Mouse (Mus musculus) neural tube, embryonic 15.5 days (tissue): ENCODE data around the gene Mto1. TPM values are rescaled to one million over a fixed set of nuclear protein-coding genes. Genes with fewer than 3 reads are reported as not detected.

Source experiments
- ATAC-seq: fragments of 200-750 bp; cut with Nextera tagmentation; 2 replicates; pipeline ENCODE4 v1.8.0; 2017; ENCODE audit warnings: mild to moderate bottlenecking, moderate TSS enrichment, moderate library complexity; ENCODE audit not compliant: low FRiP score
- H3K27ac ChIP-seq: fragments of 300-500 bp; sonication (generic); replicated peaks from 2 replicates; pipeline ENCODE4 v1.5.1; 2015; ENCODE audit warnings: mild to moderate bottlenecking, inconsistent platforms
- H3K27me3 ChIP-seq: fragments of 300-500 bp; sonication (generic); replicated peaks from 2 replicates; pipeline ENCODE4 v1.6.1; 2015; ENCODE audit warnings: inconsistent platforms
- H3K36me3 ChIP-seq: fragments of 300-500 bp; sonication (generic); 2 replicates; pipeline ENCODE4 v1.6.1; 2015; ENCODE audit warnings: inconsistent platforms
- H3K4me1 ChIP-seq: fragments of 300-500 bp; sonication (generic); 2 replicates; pipeline ENCODE4 v1.6.1; 2015; ENCODE audit warnings: inconsistent platforms
- H3K4me2 ChIP-seq: fragments of 300-500 bp; sonication (generic); 2 replicates; pipeline ENCODE4 v1.6.1; 2015; ENCODE audit warnings: inconsistent platforms, mild to moderate bottlenecking, moderate library complexity
- H3K4me3 ChIP-seq: fragments of 300-500 bp; sonication (generic); replicated peaks from 2 replicates; pipeline ENCODE4 v1.5.1; 2015; ENCODE audit warnings: mild to moderate bottlenecking, inconsistent platforms
- H3K9ac ChIP-seq: fragments of 300-500 bp; sonication (generic); replicated peaks from 2 replicates; pipeline ENCODE4 v1.6.1; 2015; ENCODE audit warnings: mild to moderate bottlenecking, inconsistent platforms
- H3K9me3 ChIP-seq: fragments of 300-500 bp; sonication (generic); replicated peaks from 2 replicates; pipeline ENCODE4 v1.6.1; 2016; ENCODE audit warnings: inconsistent platforms
- WGBS: fragments of 180-500 bp; shearing (Covaris S2); methylation state at CpG from one replicate; pipeline ENCODE4 v1.1.7; 2015; ENCODE audit warnings: mixed read lengths; 5-methylcytosine and 5-hydroxymethylcytosine counted together
- polyA plus RNA-seq: library from polyadenylated mRNA; unstranded; fragments of >200 nt; fragmentation: Nextera tagmentation; extraction: Ambion mirVana; gene quantifications from 2 replicates; pipeline ENCODE4 v1.2.1, GENCODE M21; 2015

Gene Mto1
- polyA plus RNA-seq: 30.0 and 30.1 TPM in 2 replicates

- Histone ChIP-seq H3K27me3 (peaks cover 30% of the 10 kb centered on the region), H3K9ac (peak within 1 kb of the TSS; percentile 86), H3K27ac (peak within 1 kb of the TSS; percentile 95), H3K36me3 (peaks cover 20% of the 10 kb centered on the region), H3K4me1 (peaks cover 11% of the 10 kb centered on the region), H3K4me3 (peak within 1 kb of the TSS; percentile 79), H3K9me3 (no peaks in the 10 kb centered on the region), H3K4me2 (peak within 1 kb of the TSS; percentile 64)
- WGBS: under 1% methylated on average over 93 of the region's 96 CpGs
- ATAC-seq: peak; percentile 97
Observed at GRCm38 (mm10) chr9:78447973-78448873, at the start of gene Mto1, which contains the start of gene Gm17324. Mto1 (plus strand) TSS chr9:78448208. Gm17324 (minus strand) TSS chr9:78448786.

- Histone ChIP-seq H3K27me3 (peaks cover 24% of the 10 kb centered on the region), H3K4me3 (no peak overlapping the region), H3K9ac (no peak overlapping the region), H3K9me3 (no peaks in the 10 kb centered on the region), H3K4me2 (no peak overlapping the region), H3K4me1 (peaks cover 7% of the 10 kb centered on the region), H3K36me3 (no peaks in the 10 kb centered on the region), H3K27ac (no peak overlapping the region)
- 87% methylated on average over 5 of the region's 5 CpGs for WGBS
- ATAC-seq: no peak
Observed at GRCm38 (mm10) chr9:78400570-78400969, 47.4 kb upstream of the Mto1 start.

GRCm38 (mm10) chr9:78401596-78401995 lies 46.4 kb upstream of the Mto1 start:
- no peak overlapping the region for H3K27ac ChIP-seq
- no peaks in the 10 kb centered on the region for H3K9me3 ChIP-seq
- no peak overlapping the region for H3K9ac ChIP-seq
- no peaks in the 10 kb centered on the region for H3K36me3 ChIP-seq
- no peak overlapping the region for H3K4me3 ChIP-seq
- no peak overlapping the region for H3K4me2 ChIP-seq
- H3K27me3 ChIP-seq: peaks cover 14% of the 10 kb centered on the region
- no peak for ATAC-seq
- H3K4me1 ChIP-seq: no peaks in the 10 kb centered on the region
- WGBS: 91% methylated on average over 7 of the region's 7 CpGs

- Histone ChIP-seq H3K27me3 (no peaks in the 10 kb centered on the region), H3K4me3 (peak overlapping the region; percentile 36), H3K27ac (no peak overlapping the region), H3K36me3 (no peaks in the 10 kb centered on the region), H3K9me3 (no peaks in the 10 kb centered on the region), H3K9ac (no peak overlapping the region), H3K4me2 (peak overlapping the region; percentile 69), H3K4me1 (peaks cover 3% of the 10 kb centered on the region; the same call in 1 of the 2 replicates)
- 21% methylated on average over 25 of the region's 27 CpGs for WGBS
- ATAC-seq: peak; percentile 28; the same call in 1 of the 2 replicates
Observed at GRCm38 (mm10) chr9:78427362-78427781, 20.6 kb upstream of the Mto1 start.

- Histone ChIP-seq H3K9me3 (no peaks in the 10 kb centered on the region), H3K4me2 (peak overlapping the region; percentile 69; the same call in 1 of the 2 replicates), H3K4me1 (peaks cover 3% of the 10 kb centered on the region; the same call in 1 of the 2 replicates), H3K27me3 (no peaks in the 10 kb centered on the region), H3K27ac (no peak overlapping the region), H3K36me3 (no peaks in the 10 kb centered on the region), H3K9ac (no peak overlapping the region), H3K4me3 (no peak overlapping the region)
- 94% methylated on average over 6 of the region's 6 CpGs for WGBS
- no peak for ATAC-seq
Observed at GRCm38 (mm10) chr9:78428185-78428584, 19.8 kb upstream of the Mto1 start.

GRCm38 (mm10) chr9:78428870-78429432 lies 19.1 kb upstream of the Mto1 start:
- WGBS: 92% methylated on average over 4 of the region's 4 CpGs
- no peak for ATAC-seq
- Histone ChIP-seq H3K4me1 (peaks cover 3% of the 10 kb centered on the region; the same call in 1 of the 2 replicates), H3K4me3 (no peak overlapping the region), H3K36me3 (no peaks in the 10 kb centered on the region), H3K4me2 (no peak overlapping the region), H3K27ac (no peak overlapping the region), H3K27me3 (no peaks in the 10 kb centered on the region), H3K9me3 (no peaks in the 10 kb centered on the region), H3K9ac (no peak overlapping the region)

GRCm38 (mm10) chr9:78429551-78429950 lies 18.5 kb upstream of the Mto1 start:
- no peak overlapping the region for H3K4me2 ChIP-seq
- H3K27ac ChIP-seq: no peak overlapping the region
- H3K4me3 ChIP-seq: no peak overlapping the region
- H3K9me3 ChIP-seq: no peaks in the 10 kb centered on the region
- H3K4me1 ChIP-seq: peaks cover 3% of the 10 kb centered on the region; the same call in 1 of the 2 replicates
- no peaks in the 10 kb centered on the region for H3K27me3 ChIP-seq
- 53% methylated on average over 2 of the region's 2 CpGs for WGBS
- ATAC-seq: no peak
- H3K36me3 ChIP-seq: no peaks in the 10 kb centered on the region
- H3K9ac ChIP-seq: no peak overlapping the region

GRCm38 (mm10) chr9:78430486-78430885 lies 17.5 kb upstream of the Mto1 start:
- H3K4me2 ChIP-seq: no peak overlapping the region
- peaks cover 3% of the 10 kb centered on the region; the same call in 1 of the 2 replicates for H3K4me1 ChIP-seq
- no peak overlapping the region for H3K27ac ChIP-seq
- no peak overlapping the region for H3K4me3 ChIP-seq
- H3K9ac ChIP-seq: no peak overlapping the region
- 66% methylated on average over 6 of the region's 6 CpGs for WGBS
- no peak for ATAC-seq
- no peaks in the 10 kb centered on the region for H3K27me3 ChIP-seq
- no peaks in the 10 kb centered on the region for H3K36me3 ChIP-seq
- H3K9me3 ChIP-seq: no peaks in the 10 kb centered on the region

- no peak for ATAC-seq
- Histone ChIP-seq H3K4me3 (no peak overlapping the region), H3K36me3 (no peaks in the 10 kb centered on the region), H3K9me3 (no peaks in the 10 kb centered on the region), H3K4me2 (no peak overlapping the region), H3K9ac (no peak overlapping the region), H3K4me1 (peaks cover 3% of the 10 kb centered on the region; the same call in 1 of the 2 replicates), H3K27me3 (no peaks in the 10 kb centered on the region), H3K27ac (no peak overlapping the region)
- WGBS: 87% methylated on average over 5 of the region's 5 CpGs
Observed at GRCm38 (mm10) chr9:78432471-78432870, 15.5 kb upstream of the Mto1 start.

- H3K36me3 ChIP-seq: no peaks in the 10 kb centered on the region
- H3K27ac ChIP-seq: no peak overlapping the region
- WGBS: 71% methylated on average over 5 of the region's 5 CpGs
- ATAC-seq: no peak
- peaks cover 11% of the 10 kb centered on the region for H3K4me1 ChIP-seq
- peaks cover 44% of the 10 kb centered on the region for H3K27me3 ChIP-seq
- no peaks in the 10 kb centered on the region for H3K9me3 ChIP-seq
- no peak overlapping the region for H3K9ac ChIP-seq
- no peak overlapping the region for H3K4me3 ChIP-seq
- no peak overlapping the region for H3K4me2 ChIP-seq
Observed at GRCm38 (mm10) chr9:78439426-78439825, 8.6 kb upstream of the Mto1 start.

GRCm38 (mm10) chr9:78442237-78442578 lies 5.8 kb upstream of the Mto1 start:
- Histone ChIP-seq H3K27me3 (peaks cover 64% of the 10 kb centered on the region), H3K27ac (no peak overlapping the region), H3K4me2 (peak overlapping the region; percentile 82), H3K9me3 (no peaks in the 10 kb centered on the region), H3K36me3 (no peaks in the 10 kb centered on the region), H3K4me1 (peaks cover 11% of the 10 kb centered on the region), H3K9ac (peak overlapping the region; percentile 37; the same call in 1 of the 2 replicates), H3K4me3 (peak overlapping the region; percentile 45)
- WGBS: under 1% methylated on average over 9 of the region's 9 CpGs
- peak; percentile 36; the same call in 1 of the 2 replicates for ATAC-seq
